Mouse (Mus musculus) hindbrain, embryonic 14.5 days (tissue): ENCODE results near the gene Gid8. TPM values are rescaled to one million over a fixed set of nuclear protein-coding genes. Genes with fewer than 3 reads are reported as not detected.
A peak's percentile ranks its signal among the peaks of the same experiment; 100 is the strongest.

Experiments used
- ATAC-seq: fragments of 200-750 bp; cut with Nextera tagmentation; 2 replicates; pipeline ENCODE4 v1.8.0; 2017; ENCODE audit warnings: moderate number of reproducible peaks, mild to moderate bottlenecking, moderate TSS enrichment, moderate library complexity; ENCODE audit not compliant: low FRiP score
- DNase-seq: peaks from one replicate; pipeline ENCODE4 v3.0.0-alpha.2; 2015; ENCODE audit warnings: low spot score
- H3K27ac ChIP-seq: fragments of 300-500 bp; sonication (generic); 2 replicates; pipeline ENCODE4 v1.5.1; 2014; ENCODE audit warnings: mild to moderate bottlenecking, moderate library complexity
- H3K27me3 ChIP-seq: fragments of 300-500 bp; sonication (generic); 2 replicates; pipeline ENCODE4 v1.6.1; 2014; ENCODE audit warnings: mild to moderate bottlenecking, low read length, mixed read lengths; ENCODE audit not compliant: control insufficient read depth, insufficient read depth
- H3K36me3 ChIP-seq: fragments of 300-500 bp; sonication (generic); replicated peaks from 2 replicates; pipeline ENCODE4 v1.6.1; 2014; ENCODE audit not compliant: control insufficient read depth, insufficient read depth
- H3K4me1 ChIP-seq: fragments of 300-500 bp; sonication (generic); replicated peaks from 2 replicates; pipeline ENCODE4 v1.6.1; 2014; ENCODE audit warnings: antibody characterized with exemption, low read length, mixed read lengths; ENCODE audit not compliant: control insufficient read depth, insufficient read depth
- H3K4me2 ChIP-seq: fragments of 300-500 bp; sonication (generic); replicated peaks from 2 replicates; pipeline ENCODE4 v1.6.1; 2014; ENCODE audit warnings: mild to moderate bottlenecking, moderate library complexity
- H3K4me3 ChIP-seq: fragments of 300-500 bp; sonication (generic); replicated peaks from 2 replicates; pipeline ENCODE4 v1.5.1; 2014; ENCODE audit warnings: mild to moderate bottlenecking, low read length
- H3K9ac ChIP-seq: fragments of 300-500 bp; sonication (generic); 2 replicates; pipeline ENCODE4 v1.6.1; 2014
- H3K9me3 ChIP-seq: fragments of 300-500 bp; sonication (generic); 2 replicates; pipeline ENCODE4 v1.6.1; 2016; ENCODE audit warnings: low read length; ENCODE audit not compliant: control insufficient read depth
- WGBS: fragments of 180-500 bp; shearing (Covaris S2); extraction: QIAGEN DNeasy Blood & Tissue Kit; methylation state at CpG from one replicate; pipeline ENCODE4 v1.1.7; 2014; 5-methylcytosine and 5-hydroxymethylcytosine counted together
- polyA plus RNA-seq: library from polyadenylated mRNA; unstranded; fragments of >200 nt; fragmentation: Nextera tagmentation; extraction: Ambion mirVana; gene quantifications from 2 replicates; pipeline ENCODE4 v1.2.1, GENCODE M21; 2014

The Gid8 gene
- polyA plus RNA-seq, 1 experiment from 2014 or later, result 56.3 TPM

- DNase-seq, result peak; percentile 40
- no peaks in the 10 kb centered on the region for H3K27me3 ChIP-seq
- no peak overlapping the region for H3K4me2 ChIP-seq
- no peak overlapping the region for H3K4me3 ChIP-seq
- H3K9ac ChIP-seq, result no peak overlapping the region
- H3K9me3 ChIP-seq, result no peaks in the 10 kb centered on the region
- H3K36me3 ChIP-seq, result no peaks in the 10 kb centered on the region
- H3K27ac ChIP-seq, result peak overlapping the region; percentile 61
- peak; percentile 66 for ATAC-seq
- 14% methylated on average over 15 of the region's 15 CpGs for WGBS
- peaks cover 8% of the 10 kb centered on the region for H3K4me1 ChIP-seq
Observed at GRCm38 (mm10) chr2:180758513-180759263, 48.8 kb downstream of the Gid8 start.

- Histone ChIP-seq H3K4me3 (no peak overlapping the region), H3K27me3 (no peaks in the 10 kb centered on the region), H3K4me2 (no peak overlapping the region), H3K36me3 (no peaks in the 10 kb centered on the region), H3K9me3 (no peaks in the 10 kb centered on the region), H3K27ac (no peak overlapping the region), H3K9ac (no peak overlapping the region), H3K4me1 (0 out of 2 replicates have a peak, but pooled peaks cover 4% of the 10 kb centered on the region)
- 32% methylated on average over 11 of the region's 11 CpGs for WGBS
- no peak for DNase-seq
- no peak for ATAC-seq
Observed at GRCm38 (mm10) chr2:180764986-180765385, 55.1 kb downstream of the Gid8 start.

GRCm38 (mm10) chr2:180765713-180766112 is 55.8 kb downstream of the Gid8 start:
- no peaks in the 10 kb centered on the region for H3K27me3 ChIP-seq
- no peak overlapping the region for H3K9ac ChIP-seq
- H3K27ac ChIP-seq, result no peak overlapping the region
- H3K4me3 ChIP-seq, result no peak overlapping the region
- H3K9me3 ChIP-seq, result no peaks in the 10 kb centered on the region
- no peak overlapping the region for H3K4me2 ChIP-seq
- 68% methylated on average over 7 of the region's 7 CpGs for WGBS
- H3K36me3 ChIP-seq, result no peaks in the 10 kb centered on the region
- DNase-seq (no peak), ATAC-seq (no peak)
- 0 out of 2 replicates have a peak, but pooled peaks cover 4% of the 10 kb centered on the region for H3K4me1 ChIP-seq

Other genes with a start within 250 kb of the Gid8 start
- gene Ntsr1, start 210.1 kb upstream of the Gid8 start, polyA plus RNA-seq, result 2.5 and 3.5 TPM in 2 replicates
- 35.4 and 38.2 TPM in 2 replicates for gene Mrgbp, start 128.8 kb upstream of the Gid8 start, polyA plus RNA-seq
- 88.4 and 90.2 TPM in 2 replicates for gene Ogfr, start 120.9 kb upstream of the Gid8 start, polyA plus RNA-seq
- gene Col9a3, start 112.3 kb upstream of the Gid8 start, polyA plus RNA-seq, result 61.4 and 65.7 TPM in 2 replicates
- gene Tcfl5, start 67.4 kb upstream of the Gid8 start, polyA plus RNA-seq, result 0.87 and 0.99 TPM in 2 replicates
- 26.6 and 27.1 TPM in 2 replicates for gene Dido1, start 118 bp upstream of the Gid8 start, polyA plus RNA-seq
- gene Slc17a9, start 15.1 kb downstream of the Gid8 start, polyA plus RNA-seq, result 0.16 and 0.37 TPM in 2 replicates
- gene Bhlhe23, start 66.8 kb downstream of the Gid8 start, polyA plus RNA-seq, result 0.36 and 1.3 TPM in 2 replicates
- gene Ythdf1, start 210.8 kb downstream of the Gid8 start, polyA plus RNA-seq, result 50.0 and 56.6 TPM in 2 replicates
- 0.33 TPM in 1 of 2 replicates, not detected in the other for gene Birc7, start 218.9 kb downstream of the Gid8 start, polyA plus RNA-seq
- 78.6 and 85.5 TPM in 2 replicates for gene Nkain4, start 244.6 kb downstream of the Gid8 start, polyA plus RNA-seq